ENCODE assay signal across 8 mouse cellular contexts in genomic region chr7:27674195-27674521, GRCm38 (mm10). TPM values are rescaled to one million over a fixed set of nuclear protein-coding genes. Genes with fewer than 3 reads are reported as not detected.
DNase-seq lines count a peak whose midpoint lies in the region; ATAC-seq and TF ChIP-seq lines count a peak whose summit lies in the region.

No protein-coding gene starts in this region.

- peaks cover 4% of the 10 kb centered on the region; the same call in 1 of the 2 replicates for H3K4me1 ChIP-seq in cerebellum, adult 2 months (ENCODE audit: control insufficient read depth, insufficient read depth, low read length)
- H3K4me1 ChIP-seq in spleen, adult 2 months (ENCODE audit: control insufficient read depth, insufficient read depth, insufficient read length): peaks cover 8% of the 10 kb centered on the region
- peaks cover 25% of the 10 kb centered on the region for H3K4me1 ChIP-seq in liver, embryonic 12.5 days
- no peaks in the 10 kb centered on the region for H3K4me1 ChIP-seq in stomach, postnatal 0 days (replicated peaks; ENCODE audit: control insufficient read depth, insufficient read depth)

- no peak for DNase-seq in cerebellum, adult 2 months
- no peak for DNase-seq in cerebellum, adult 11-12 months
- no peak for DNase-seq in spleen, adult 2 months (ENCODE audit: low read depth in 1 of 2, low spot score in 2 of 2)
- no peak for DNase-seq in spleen, postnatal 4 days (ENCODE audit: low spot score in 2 of 2)
- no peak for DNase-seq in stomach, postnatal 0 days (ENCODE audit: low spot score)
- no peak for DNase-seq in thymus, postnatal 4 days
- no peak for DNase-seq in layer of hippocampus, postnatal 10 days (ENCODE audit: low spot score in 2 of 2)

- peak overlapping the region; percentile 87 for H3K9ac ChIP-seq in liver, embryonic 12.5 days
- peak overlapping the region; percentile 76 for H3K9ac ChIP-seq in stomach, postnatal 0 days (ENCODE audit: low read length)

- no peak for TF ChIP-seq POLR2A in cerebellum, adult 2 months (IDR thresholded peaks at IDR 0.05; ENCODE audit: borderline replicate concordance, insufficient read depth, low read length)
- TF ChIP-seq POLR2A in spleen, adult 2 months (IDR thresholded peaks at IDR 0.05; ENCODE audit: low read depth, low read length): no peak

- peak overlapping the region; percentile 100 for H3K4me2 ChIP-seq in liver, embryonic 12.5 days
- peak overlapping the region; percentile 100 for H3K4me2 ChIP-seq in stomach, postnatal 0 days (replicated peaks; ENCODE audit: low read depth)

- ATAC-seq in liver, embryonic 12.5 days: peak; percentile 68
- ATAC-seq in stomach, postnatal 0 days (ENCODE audit: low FRiP score, low TSS enrichment): peak; percentile 69

- TF ChIP-seq EP300 in stomach, postnatal 0 days (optimal IDR thresholded peaks at IDR 0.05): no peak

- 3% methylated on average over 27 of the region's 38 CpGs for WGBS in cerebellum, adult 2 months
- WGBS in spleen, adult 2 months: 0% methylated on average over 30 of the region's 38 CpGs
- WGBS in liver, embryonic 12.5 days (ENCODE audit: insufficient replicate concordance): under 1% methylated on average over 35 of the region's 38 CpGs
- 1% methylated on average over 26 of the region's 38 CpGs for WGBS in stomach, postnatal 0 days

- H3K27me3 ChIP-seq in cerebellum, adult 2 months (ENCODE audit: control insufficient read depth, insufficient read depth, low read length): no peaks in the 10 kb centered on the region
- no peaks in the 10 kb centered on the region; the same call in 1 of the 2 replicates for H3K27me3 ChIP-seq in spleen, adult 2 months (ENCODE audit: control insufficient read depth, insufficient read depth, low read length)
- peaks cover 15% of the 10 kb centered on the region for H3K27me3 ChIP-seq in liver, embryonic 12.5 days (replicated peaks)
- H3K27me3 ChIP-seq in stomach, postnatal 0 days (ENCODE audit: control insufficient read depth, insufficient read depth, low read length): no peaks in the 10 kb centered on the region

- H3K27ac ChIP-seq in cerebellum, adult 2 months (ENCODE audit: insufficient read depth, low read length): peak overlapping the region; percentile 69
- no peak overlapping the region for H3K27ac ChIP-seq in spleen, adult 2 months (ENCODE audit: insufficient read depth, low read length)
- H3K27ac ChIP-seq in liver, embryonic 12.5 days: peak overlapping the region; percentile 78
- H3K27ac ChIP-seq in stomach, postnatal 0 days (replicated peaks): 0 out of 2 replicates have a peak overlapping the region, but pooled peaks have one; percentile 75

- peak overlapping the region; percentile 66 for H3K4me3 ChIP-seq in cerebellum, adult 2 months (replicated peaks; ENCODE audit: insufficient read depth, low read depth, low read length)
- H3K4me3 ChIP-seq in spleen, adult 2 months (ENCODE audit: extremely low read depth, insufficient read depth, insufficient read length): peak overlapping the region; percentile 64
- peak overlapping the region; percentile 90 for H3K4me3 ChIP-seq in liver, embryonic 12.5 days
- H3K4me3 ChIP-seq in stomach, postnatal 0 days (ENCODE audit: low read depth, low read length): peak overlapping the region; percentile 92

- TF ChIP-seq CTCF in cerebellum, adult 2 months (IDR thresholded peaks at IDR 0.05; ENCODE audit: borderline replicate concordance, insufficient read depth, low read depth, low read length): no peak
- no peak for TF ChIP-seq CTCF in spleen, adult 2 months (IDR thresholded peaks at IDR 0.05; ENCODE audit: extremely low read depth, insufficient read depth, insufficient read length, insufficient replicate concordance)
- no peak for TF ChIP-seq CTCF in stomach, postnatal 0 days (IDR thresholded peaks at IDR 0.05; ENCODE audit: low read depth)

- no peaks in the 10 kb centered on the region for H3K36me3 ChIP-seq in spleen, adult 2 months (ENCODE audit: control insufficient read depth, insufficient read depth, low read length)
- H3K36me3 ChIP-seq in liver, embryonic 12.5 days: no peaks in the 10 kb centered on the region
- H3K36me3 ChIP-seq in stomach, postnatal 0 days (ENCODE audit: control insufficient read depth, insufficient read depth, low read length): no peaks in the 10 kb centered on the region

- no peaks in the 10 kb centered on the region for H3K9me3 ChIP-seq in liver, embryonic 12.5 days (replicated peaks)
- no peaks in the 10 kb centered on the region for H3K9me3 ChIP-seq in stomach, postnatal 0 days (ENCODE audit: control insufficient read depth, low read length)

RNA-seq across cellular contexts. Expression of gene Map3k10, which starts 0.2 kb away (rescaled TPM):
- 96.7 and 99.4 TPM in 2 replicates for polyA plus RNA-seq in cerebellum, adult 2 months (2012; rRNA removed)
- 16.1 and 22.2 TPM in 2 replicates for polyA plus RNA-seq in spleen, adult 2 months (2012; rRNA removed)
- 5.7 and 6.7 TPM in 2 replicates for polyA plus RNA-seq in liver, embryonic 12.5 days (2016; fragmentation: Nextera tagmentation; extraction: Ambion mirVana)
- 4.2 and 4.6 TPM in 2 replicates for polyA plus RNA-seq in stomach, postnatal 0 days (2015; fragmentation: Nextera tagmentation; extraction: Ambion mirVana)
- 100 to 1,000 TPM; 186 to 195 TPM for total RNA-seq in layer of hippocampus, postnatal 10 days (2021)

RNA-seq across cellular contexts. Expression of gene Zfp607b, which starts 15.0 kb away (rescaled TPM):
- polyA plus RNA-seq in cerebellum, adult 2 months (2012; rRNA removed): 4.3 and 4.6 TPM in 2 replicates
- polyA plus RNA-seq in spleen, adult 2 months (2012; rRNA removed): 0.06 and 0.13 TPM in 2 replicates
- 0.64 and 0.79 TPM in 2 replicates for polyA plus RNA-seq in liver, embryonic 12.5 days (2016; fragmentation: Nextera tagmentation; extraction: Ambion mirVana)
- polyA plus RNA-seq in stomach, postnatal 0 days (2015; fragmentation: Nextera tagmentation; extraction: Ambion mirVana): 1.9 and 2.0 TPM in 2 replicates
- 1 to 10 TPM; 9.2 to 9.7 TPM for total RNA-seq in layer of hippocampus, postnatal 10 days (2021)

RNA-seq across cellular contexts. Expression of gene Ttc9b, which starts 20.4 kb away (rescaled TPM):
- 62.2 and 67.5 TPM in 2 replicates for polyA plus RNA-seq in cerebellum, adult 2 months (2012; rRNA removed)
- not detected in 2 replicates for polyA plus RNA-seq in spleen, adult 2 months (2012; rRNA removed)
- polyA plus RNA-seq in liver, embryonic 12.5 days (2016; fragmentation: Nextera tagmentation; extraction: Ambion mirVana): not detected in 2 replicates
- 1.4 and 1.6 TPM in 2 replicates for polyA plus RNA-seq in stomach, postnatal 0 days (2015; fragmentation: Nextera tagmentation; extraction: Ambion mirVana)
- 100 to 1,000 TPM; 106 to 114 TPM for total RNA-seq in layer of hippocampus, postnatal 10 days (2021)

RNA-seq across cellular contexts. Expression of gene Zfp60, which starts 57.0 kb away (rescaled TPM):
- 15.8 and 16.3 TPM in 2 replicates for polyA plus RNA-seq in cerebellum, adult 2 months (2012; rRNA removed)
- polyA plus RNA-seq in spleen, adult 2 months (2012; rRNA removed): 1.2 TPM in 2 replicates
- polyA plus RNA-seq in liver, embryonic 12.5 days (2016; fragmentation: Nextera tagmentation; extraction: Ambion mirVana): 8.0 and 9.2 TPM in 2 replicates
- 8.4 and 9.3 TPM in 2 replicates for polyA plus RNA-seq in stomach, postnatal 0 days (2015; fragmentation: Nextera tagmentation; extraction: Ambion mirVana)
- total RNA-seq in layer of hippocampus, postnatal 10 days (2021): 10 to 100 TPM; 36.6 to 37.3 TPM

Comparison
In these comparisons a context has a peak if more than half of its experiments do, and no peak if none do; other contexts are left out.
1. RNA of gene Ttc9b, which starts 20.4 kb away (polyA plus RNA-seq): 62.2 to 67.5 TPM in cerebellum, adult 2 months; 1.4 to 1.6 TPM in stomach, postnatal 0 days, not detected in spleen, adult 2 months and not detected in liver, embryonic 12.5 days; every median in the first group is over 10 times any median in the second.
2. Peak in every context shown above with its lines, with median percentiles within 50 percentile points of each other: H3K4me3 ChIP-seq.